Mouse (Mus musculus): ENCODE results near the gene P2ry2. TPM values are rescaled to one million over a fixed set of nuclear protein-coding genes. Genes with fewer than 3 reads are reported as not detected.

P2ry2 gene
- total RNA-seq, 2 experiments from 2014 or later = 29.6 to 44.9 TPM

DNA sequence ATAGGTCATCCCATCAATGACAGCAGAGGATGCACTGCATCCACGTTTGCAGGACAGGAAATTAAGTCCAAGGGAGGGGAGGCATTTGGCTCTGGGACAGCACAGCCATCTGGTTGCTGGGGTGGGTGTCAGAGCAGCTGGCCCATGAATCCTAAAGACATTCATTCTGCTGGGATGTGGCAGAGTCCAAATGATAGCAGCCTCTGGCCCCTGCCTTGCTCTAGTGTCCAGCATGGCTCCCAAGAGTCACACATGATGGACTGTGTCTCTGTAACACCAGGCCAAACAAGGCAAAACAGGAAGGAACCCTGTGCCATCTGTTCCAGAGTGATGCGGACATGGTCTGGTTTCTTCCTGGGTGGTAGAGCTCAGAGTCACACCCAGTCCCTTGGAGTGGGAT is 60.8 kb downstream of the P2ry2 start:
- no peak for DNase-seq
- intact Hi-C loops (cut with DNase I) = no loop called here

DNA sequence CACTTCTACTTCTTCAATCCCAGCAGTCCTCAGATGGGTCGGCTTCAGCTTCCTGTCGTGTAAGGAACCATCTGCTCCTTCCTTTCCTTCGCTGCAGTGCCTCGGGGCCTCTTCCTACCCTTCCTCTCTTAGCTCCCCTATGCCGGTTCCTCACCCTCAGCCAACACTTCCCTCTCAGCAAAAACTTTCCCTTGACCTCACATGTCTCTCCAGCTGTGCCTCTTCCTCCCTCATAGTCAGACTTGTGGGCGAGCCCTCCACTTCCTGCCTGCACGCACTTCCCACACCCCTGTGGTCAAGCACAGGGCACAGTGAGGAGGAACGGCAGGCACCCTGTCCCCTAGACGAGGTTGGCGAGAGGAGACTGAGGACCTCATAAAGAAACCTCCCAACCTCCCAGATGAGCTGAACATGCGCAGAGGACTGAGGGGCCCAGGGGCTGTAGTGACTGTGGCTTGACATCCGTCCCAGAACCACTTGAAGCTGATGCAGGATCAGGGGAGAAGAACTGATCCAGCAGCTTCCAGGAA is 62.1 kb downstream of the P2ry2 start:
- intact Hi-C loops (cut with DNase I) = no loop called here
- no peak for DNase-seq

DNA sequence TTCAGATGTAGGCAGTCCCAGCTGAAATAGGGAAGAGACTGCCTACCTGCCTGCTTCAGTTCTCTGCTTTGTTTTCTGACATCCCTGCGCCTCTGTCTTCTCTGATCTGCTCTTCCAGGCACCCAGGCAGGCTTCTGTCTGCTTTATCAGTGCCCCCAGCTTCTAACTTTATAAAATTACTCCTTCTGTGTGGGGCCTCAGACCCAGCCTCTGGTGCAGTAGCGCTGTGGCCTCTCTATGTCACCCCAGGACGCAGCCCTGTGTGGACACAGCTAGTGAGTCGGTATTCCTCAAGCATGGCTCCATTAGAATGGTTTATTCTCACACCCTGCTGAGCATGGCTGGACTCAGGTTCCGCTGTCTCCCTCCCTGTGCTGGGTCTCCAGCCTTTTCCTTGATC is 62.6 kb downstream of the P2ry2 start:
- intact Hi-C loops (cut with DNase I) = no loop called here
- DNase-seq = no peak

Other genes starting within 250 kb of the P2ry2 start
- gene Relt, start 149.4 kb downstream of the P2ry2 start, total RNA-seq (2021) = 10 to 100 TPM in 1 of 2 experiments, 1 to 10 TPM in 1; 5.3 to 12.2 TPM
- 10 to 100 TPM; 19.3 to 19.6 TPM for gene Arhgef17, start 80.8 kb downstream of the P2ry2 start, total RNA-seq (2021)
- gene P2ry6, start 38.2 kb downstream of the P2ry2 start, total RNA-seq (2021) = 1 to 10 TPM; 1.1 TPM
- gene Fchsd2, start 80.0 kb upstream of the P2ry2 start, total RNA-seq (2021) = 1 to 10 TPM; 4.4 to 4.8 TPM